Mouse (Mus musculus) limb, embryonic 12.5 days (tissue): ENCODE results near the gene Wasl. TPM values are rescaled to one million over a fixed set of nuclear protein-coding genes. Genes with fewer than 3 reads are reported as not detected.

Experiments
- ATAC-seq: fragments of 200-750 bp; cut with Nextera tagmentation; 2 replicates; pipeline ENCODE4 v1.8.0; 2017; ENCODE audit warnings: low read depth, moderate TSS enrichment; ENCODE audit not compliant: insufficient number of reproducible peaks, insufficient read depth, low FRiP score, low TSS enrichment
- H3K27ac ChIP-seq: fragments of 300-500 bp; sonication (generic); 2 replicates; pipeline ENCODE4 v1.5.1; 2016; ENCODE audit warnings: mild to moderate bottlenecking, moderate library complexity
- H3K27me3 ChIP-seq: fragments of 300-500 bp; sonication (generic); 2 replicates; pipeline ENCODE4 v1.6.1; 2016; ENCODE audit warnings: mild to moderate bottlenecking, moderate library complexity
- H3K36me3 ChIP-seq: fragments of 300-500 bp; sonication (generic); 2 replicates; pipeline ENCODE4 v1.6.1; 2016; ENCODE audit warnings: mild to moderate bottlenecking, moderate library complexity
- H3K4me1 ChIP-seq: fragments of 300-500 bp; sonication (generic); replicated peaks from 2 replicates; pipeline ENCODE4 v1.6.1; 2016
- H3K4me2 ChIP-seq: fragments of 300-500 bp; sonication (generic); 2 replicates; pipeline ENCODE4 v1.6.1; 2016; ENCODE audit warnings: mild to moderate bottlenecking, moderate library complexity
- H3K4me3 ChIP-seq: fragments of 300-500 bp; sonication (generic); replicated peaks from 2 replicates; pipeline ENCODE4 v1.5.1; 2016; ENCODE audit warnings: mild to moderate bottlenecking
- H3K9ac ChIP-seq: fragments of 300-500 bp; sonication (generic); replicated peaks from 2 replicates; pipeline ENCODE4 v1.6.1; 2016; ENCODE audit warnings: mild to moderate bottlenecking, moderate library complexity
- H3K9me3 ChIP-seq: fragments of 300-500 bp; sonication (generic); 2 replicates; pipeline ENCODE4 v1.6.1; 2016; ENCODE audit warnings: mild to moderate bottlenecking, moderate library complexity
- WGBS: fragments of 180-500 bp; shearing (Covaris S2); methylation state at CpG from one replicate; pipeline ENCODE4 v1.1.7; 2016; 5-methylcytosine and 5-hydroxymethylcytosine counted together
- polyA plus RNA-seq: library from polyadenylated mRNA; unstranded; fragments of >200 nt; fragmentation: Nextera tagmentation; extraction: Ambion mirVana; gene quantifications from 2 replicates; pipeline ENCODE4 v1.2.1, GENCODE M21; 2016

Wasl gene
- polyA plus RNA-seq, 1 experiment from 2014 or later = 80.7 TPM

DNA sequence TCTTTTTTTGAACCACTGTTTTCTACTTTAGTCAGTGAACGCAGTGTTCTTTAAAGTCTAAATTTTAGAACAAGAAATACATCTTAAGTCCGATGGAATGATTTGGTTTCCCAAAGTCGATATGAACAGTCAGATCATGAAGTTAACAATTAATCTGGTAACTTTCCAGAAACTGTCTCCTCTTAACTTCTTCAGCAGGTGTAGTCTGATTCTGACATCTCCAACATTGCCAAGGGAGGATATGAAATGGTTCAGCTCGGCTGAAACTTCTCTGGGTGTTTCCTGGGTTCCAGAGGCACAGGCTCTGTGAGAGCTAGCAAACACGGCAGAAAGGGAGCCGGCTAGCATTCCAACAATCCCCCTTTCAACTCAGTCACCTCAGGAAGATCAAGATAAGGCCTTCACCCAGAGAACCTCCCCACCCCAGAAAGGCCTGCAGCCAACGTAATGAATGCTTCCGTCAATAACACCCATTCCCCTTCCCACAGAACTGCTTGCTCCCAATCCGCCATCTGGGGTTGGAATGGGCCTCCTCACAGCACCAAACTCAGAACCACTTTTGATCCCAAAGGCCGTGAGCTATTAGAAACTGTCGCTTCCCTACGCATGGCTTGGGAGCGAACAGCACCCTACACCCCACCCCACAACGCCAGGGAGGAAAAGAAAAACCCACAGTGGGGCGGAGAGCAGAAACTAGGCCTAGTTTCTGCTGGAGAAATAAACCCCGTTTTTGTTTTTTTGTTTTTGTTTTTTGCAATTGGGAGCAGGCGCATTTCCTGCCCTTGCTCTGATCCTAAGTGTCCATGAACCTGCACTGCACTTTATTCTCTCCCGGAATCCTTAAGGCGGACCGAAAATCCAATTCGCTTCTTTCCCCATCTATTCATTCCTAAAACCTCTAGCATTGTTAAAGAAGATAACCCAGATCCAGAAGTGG lies 1.3 kb downstream of the Wasl start:
- Histone ChIP-seq H3K9ac (peak overlapping the region; percentile 97), H3K36me3 (peaks cover 5% of the 10 kb centered on the region; the same call in 1 of the 2 replicates), H3K9me3 (no peaks in the 10 kb centered on the region), H3K4me3 (peak overlapping the region; percentile 93), H3K4me1 (peaks cover 8% of the 10 kb centered on the region), H3K27ac (peak overlapping the region; percentile 97), H3K4me2 (peak overlapping the region; percentile 88), H3K27me3 (no peaks in the 10 kb centered on the region)
- 12% methylated on average over 21 of the region's 21 CpGs for WGBS
- ATAC-seq = no peak

DNA sequence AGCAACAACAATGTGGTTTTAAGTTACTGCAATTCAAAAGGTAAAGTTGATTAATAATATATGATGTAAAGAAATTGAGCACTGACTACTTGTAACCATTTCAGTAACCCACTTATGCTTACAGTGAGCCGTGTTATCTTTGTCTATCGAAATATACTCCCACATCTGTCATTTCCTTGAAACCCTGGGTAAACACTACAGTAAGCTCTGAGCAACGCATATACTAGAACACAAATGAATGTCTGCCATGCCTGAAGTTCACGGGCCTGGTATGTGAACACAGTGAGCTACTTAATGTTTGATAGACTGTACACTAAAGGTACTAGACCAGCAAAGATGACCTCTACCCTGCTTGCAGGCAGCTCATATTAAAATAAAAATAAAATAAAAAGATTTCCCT lies 2.3 kb downstream of the Wasl start:
- Histone ChIP-seq H3K9ac (no peak overlapping the region), H3K36me3 (peaks cover 5% of the 10 kb centered on the region; the same call in 1 of the 2 replicates), H3K9me3 (no peaks in the 10 kb centered on the region), H3K4me1 (peaks cover 8% of the 10 kb centered on the region), H3K4me3 (no peak overlapping the region), H3K27ac (no peak overlapping the region), H3K4me2 (no peak overlapping the region; the same call in 1 of the 2 replicates), H3K27me3 (no peaks in the 10 kb centered on the region)
- no peak for ATAC-seq
- 91% methylated on average over 4 of the region's 4 CpGs for WGBS

DNA sequence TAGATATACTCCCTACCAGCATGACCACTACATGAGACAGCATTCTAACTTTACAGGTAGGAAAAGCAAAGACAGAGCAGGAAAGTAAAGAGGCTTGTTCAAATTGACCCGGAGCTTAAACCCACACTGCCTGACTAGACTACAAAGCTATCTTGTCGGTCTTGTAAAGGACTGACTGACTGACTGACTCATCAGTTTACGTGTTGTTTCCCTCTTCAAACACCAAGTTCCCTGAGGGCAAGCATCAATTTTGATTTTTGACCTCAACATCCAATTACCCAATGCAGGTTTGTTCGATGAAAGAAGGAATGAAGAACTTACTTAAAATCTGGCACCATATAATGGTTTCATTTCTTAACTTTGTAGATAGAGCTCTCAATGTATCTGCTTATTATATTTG lies 2.9 kb downstream of the Wasl start:
- Histone ChIP-seq H3K4me2 (no peak overlapping the region), H3K27ac (no peak overlapping the region), H3K9me3 (no peaks in the 10 kb centered on the region), H3K27me3 (no peaks in the 10 kb centered on the region), H3K9ac (no peak overlapping the region), H3K4me3 (no peak overlapping the region), H3K4me1 (peaks cover 8% of the 10 kb centered on the region), H3K36me3 (peaks cover 5% of the 10 kb centered on the region; the same call in 1 of the 2 replicates)
- 87% methylated on average over 4 of the region's 4 CpGs for WGBS
- ATAC-seq = no peak

DNA sequence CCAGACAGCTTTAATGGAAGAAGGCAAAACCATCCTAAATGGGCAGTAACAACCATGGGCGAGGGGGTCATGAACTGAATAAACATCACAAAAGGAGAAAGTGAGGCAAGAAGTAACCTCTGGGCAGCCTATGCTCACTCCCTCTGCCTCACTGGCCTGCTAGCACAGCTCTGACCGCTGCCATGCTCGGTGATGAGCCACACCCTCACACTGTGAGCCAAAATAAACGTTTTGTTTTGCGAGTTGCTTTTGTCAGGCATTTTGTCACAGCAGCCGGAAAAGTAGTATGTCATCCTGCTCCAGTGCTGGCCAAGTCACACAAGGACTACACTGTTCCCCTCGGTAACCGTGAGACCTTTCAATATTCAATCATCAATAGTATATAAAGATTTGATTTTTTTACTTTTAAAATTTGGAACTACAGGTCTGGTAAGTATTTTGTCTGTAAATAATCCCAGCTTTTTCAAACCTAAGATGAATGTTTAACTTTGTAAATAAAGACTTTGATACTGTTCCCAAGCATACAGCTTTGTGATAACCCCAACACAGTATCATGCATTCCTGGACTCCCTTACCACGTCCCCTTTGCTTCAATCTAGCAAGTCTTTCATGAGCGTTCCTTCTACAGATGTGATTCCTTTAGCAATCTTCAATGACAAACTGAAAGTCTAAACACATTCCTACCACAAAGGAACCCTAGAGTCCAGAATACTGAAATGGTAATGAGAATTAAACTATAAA lies 7.0 kb downstream of the Wasl start:
- WGBS = 77% methylated on average over 10 of the region's 10 CpGs
- H3K4me1 ChIP-seq = peaks cover 7% of the 10 kb centered on the region
- ATAC-seq = no peak
- H3K36me3 ChIP-seq = peaks cover 5% of the 10 kb centered on the region; the same call in 1 of the 2 replicates
- H3K27me3 ChIP-seq = no peaks in the 10 kb centered on the region
- H3K9ac ChIP-seq = no peak overlapping the region
- H3K4me3 ChIP-seq = no peak overlapping the region
- no peaks in the 10 kb centered on the region for H3K9me3 ChIP-seq
- no peak overlapping the region for H3K27ac ChIP-seq
- no peak overlapping the region for H3K4me2 ChIP-seq

DNA sequence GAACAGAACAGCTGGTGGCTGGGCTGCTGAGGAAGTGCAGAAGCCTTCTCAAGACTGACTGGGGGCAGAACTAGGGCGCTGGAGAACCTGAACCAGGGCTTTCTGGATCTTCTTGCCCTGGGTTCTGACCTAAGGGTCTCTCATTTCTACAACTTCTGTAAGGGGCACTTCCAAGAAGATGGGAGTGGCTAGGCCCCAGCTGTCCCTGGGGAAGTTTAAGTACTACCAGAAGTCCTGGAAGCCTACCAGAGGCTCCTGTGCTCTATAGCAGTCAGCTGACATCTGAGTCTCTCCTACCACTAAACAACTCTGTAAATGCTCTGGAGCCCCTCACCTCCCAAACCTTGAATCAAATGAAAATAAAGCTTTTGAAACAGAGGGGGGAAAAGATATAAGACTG lies 8.7 kb downstream of the Wasl start:
- peaks cover 5% of the 10 kb centered on the region; the same call in 1 of the 2 replicates for H3K36me3 ChIP-seq
- 0 out of 2 replicates have a peak, but pooled peaks cover 4% of the 10 kb centered on the region for H3K4me1 ChIP-seq
- no peak overlapping the region for H3K27ac ChIP-seq
- WGBS = 83% methylated on average over 1 of the region's 1 CpGs
- H3K4me3 ChIP-seq = no peak overlapping the region
- no peak overlapping the region for H3K4me2 ChIP-seq
- H3K9me3 ChIP-seq = no peaks in the 10 kb centered on the region
- no peak for ATAC-seq
- no peaks in the 10 kb centered on the region for H3K27me3 ChIP-seq
- H3K9ac ChIP-seq = no peak overlapping the region

DNA sequence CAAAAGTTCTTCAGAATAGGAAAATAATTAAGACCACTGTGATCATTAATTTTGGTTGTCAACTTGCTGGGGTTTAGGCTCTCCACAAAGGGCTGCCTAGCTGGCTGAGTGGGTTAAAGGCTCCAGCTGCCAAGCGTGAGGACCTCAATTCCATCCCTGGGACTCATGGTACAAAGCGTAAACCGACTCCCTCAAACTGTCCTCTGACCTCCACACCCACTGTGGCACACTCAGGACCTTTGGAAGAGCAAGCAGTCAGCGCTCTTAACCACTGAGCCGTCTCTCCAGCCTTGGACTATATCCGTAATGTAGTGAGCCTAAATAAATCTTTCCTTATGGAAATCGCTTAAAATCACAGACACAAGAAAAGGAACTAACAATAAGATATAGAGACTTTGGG lies 13.3 kb downstream of the Wasl start:
- H3K9ac ChIP-seq = no peak overlapping the region
- H3K27me3 ChIP-seq = no peaks in the 10 kb centered on the region
- no peak overlapping the region for H3K4me2 ChIP-seq
- H3K4me3 ChIP-seq = no peak overlapping the region
- H3K27ac ChIP-seq = no peak overlapping the region
- H3K4me1 ChIP-seq = 0 out of 2 replicates have a peak, but pooled peaks cover 4% of the 10 kb centered on the region
- 77% methylated on average over 7 of the region's 7 CpGs for WGBS
- ATAC-seq = no peak
- H3K36me3 ChIP-seq = no peaks in the 10 kb centered on the region
- H3K9me3 ChIP-seq = no peaks in the 10 kb centered on the region

DNA sequence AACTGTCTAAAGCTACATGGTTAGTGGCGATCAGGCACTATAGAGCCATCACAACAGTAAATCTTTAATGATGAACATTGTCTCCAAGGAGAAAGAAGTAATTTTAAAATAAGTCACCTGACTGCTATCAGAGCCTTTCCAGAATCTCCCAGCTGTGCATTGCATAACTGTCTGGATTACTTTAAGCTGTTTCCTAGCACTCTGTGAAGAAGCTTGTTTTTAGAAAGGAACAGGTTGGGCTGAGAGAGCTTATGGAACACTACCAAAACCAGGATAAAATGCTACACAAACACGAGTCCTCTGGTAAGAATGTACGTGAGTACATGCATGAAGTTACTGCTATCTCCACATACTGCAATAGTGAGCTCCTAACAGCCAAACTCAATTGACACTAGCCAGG lies 14.1 kb downstream of the Wasl start:
- no peaks in the 10 kb centered on the region for H3K9me3 ChIP-seq
- WGBS = 86% methylated on average over 3 of the region's 3 CpGs
- H3K4me3 ChIP-seq = no peak overlapping the region
- H3K27me3 ChIP-seq = no peaks in the 10 kb centered on the region
- H3K36me3 ChIP-seq = no peaks in the 10 kb centered on the region
- no peak overlapping the region for H3K9ac ChIP-seq
- H3K27ac ChIP-seq = no peak overlapping the region
- no peak overlapping the region for H3K4me2 ChIP-seq
- no peak for ATAC-seq
- no peaks in the 10 kb centered on the region for H3K4me1 ChIP-seq

DNA sequence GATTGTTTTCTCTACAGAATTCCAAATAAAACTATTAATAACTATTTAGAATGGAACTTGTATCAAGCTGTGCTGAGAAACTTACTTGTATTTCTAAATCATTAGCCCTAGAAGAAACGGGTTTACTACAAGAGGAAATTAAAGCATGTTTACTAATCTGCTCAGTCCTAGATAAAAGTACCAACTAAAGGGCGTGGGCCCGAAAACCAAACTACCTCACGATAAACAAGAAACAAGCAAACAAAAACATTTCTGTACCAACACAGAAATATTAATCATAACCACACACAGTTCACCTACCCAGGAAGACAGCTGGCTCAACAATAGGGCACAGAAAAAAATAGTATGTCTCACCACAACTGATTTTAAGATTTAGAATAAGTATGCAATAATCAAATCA lies 16.4 kb downstream of the Wasl start:
- no peak for ATAC-seq
- Histone ChIP-seq H3K4me1 (no peaks in the 10 kb centered on the region), H3K4me3 (no peak overlapping the region), H3K36me3 (peaks cover 10% of the 10 kb centered on the region; the same call in 1 of the 2 replicates), H3K9ac (no peak overlapping the region), H3K27ac (no peak overlapping the region), H3K9me3 (no peaks in the 10 kb centered on the region), H3K4me2 (no peak overlapping the region), H3K27me3 (no peaks in the 10 kb centered on the region)
- WGBS = 84% methylated on average over 4 of the region's 4 CpGs

DNA sequence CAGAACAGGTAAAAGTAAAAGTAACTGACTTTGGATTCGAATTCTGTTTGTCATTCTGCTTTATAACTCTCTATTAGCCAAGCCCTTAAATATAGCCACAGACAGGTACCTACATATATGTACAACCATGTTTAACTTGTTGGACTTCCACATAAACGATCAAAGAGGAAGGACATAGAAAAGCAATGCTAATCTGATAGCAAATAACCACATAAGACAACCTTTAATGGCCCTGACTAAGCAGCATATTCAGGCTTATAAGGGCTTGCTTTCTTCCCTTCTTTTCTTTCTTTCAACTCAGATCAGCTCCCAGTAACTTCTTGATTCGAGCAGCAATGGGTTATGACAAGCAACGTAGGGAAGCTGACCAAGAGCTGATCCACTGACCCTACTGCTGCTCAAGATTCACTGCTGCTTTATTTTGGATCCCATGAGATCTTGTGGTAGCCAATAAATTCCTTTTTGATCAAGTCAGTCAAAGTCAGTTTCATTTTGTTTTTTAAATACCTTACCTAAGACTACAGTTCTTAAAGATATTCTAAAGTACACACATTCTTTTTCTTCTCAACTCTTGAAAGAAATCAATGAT lies 17.6 kb downstream of the Wasl start:
- peaks cover 10% of the 10 kb centered on the region; the same call in 1 of the 2 replicates for H3K36me3 ChIP-seq
- ATAC-seq = no peak
- 88% methylated on average over 4 of the region's 4 CpGs for WGBS
- H3K4me2 ChIP-seq = no peak overlapping the region
- H3K9me3 ChIP-seq = no peaks in the 10 kb centered on the region
- H3K9ac ChIP-seq = no peak overlapping the region
- no peak overlapping the region for H3K4me3 ChIP-seq
- no peak overlapping the region for H3K27ac ChIP-seq
- H3K27me3 ChIP-seq = no peaks in the 10 kb centered on the region
- no peaks in the 10 kb centered on the region for H3K4me1 ChIP-seq

DNA sequence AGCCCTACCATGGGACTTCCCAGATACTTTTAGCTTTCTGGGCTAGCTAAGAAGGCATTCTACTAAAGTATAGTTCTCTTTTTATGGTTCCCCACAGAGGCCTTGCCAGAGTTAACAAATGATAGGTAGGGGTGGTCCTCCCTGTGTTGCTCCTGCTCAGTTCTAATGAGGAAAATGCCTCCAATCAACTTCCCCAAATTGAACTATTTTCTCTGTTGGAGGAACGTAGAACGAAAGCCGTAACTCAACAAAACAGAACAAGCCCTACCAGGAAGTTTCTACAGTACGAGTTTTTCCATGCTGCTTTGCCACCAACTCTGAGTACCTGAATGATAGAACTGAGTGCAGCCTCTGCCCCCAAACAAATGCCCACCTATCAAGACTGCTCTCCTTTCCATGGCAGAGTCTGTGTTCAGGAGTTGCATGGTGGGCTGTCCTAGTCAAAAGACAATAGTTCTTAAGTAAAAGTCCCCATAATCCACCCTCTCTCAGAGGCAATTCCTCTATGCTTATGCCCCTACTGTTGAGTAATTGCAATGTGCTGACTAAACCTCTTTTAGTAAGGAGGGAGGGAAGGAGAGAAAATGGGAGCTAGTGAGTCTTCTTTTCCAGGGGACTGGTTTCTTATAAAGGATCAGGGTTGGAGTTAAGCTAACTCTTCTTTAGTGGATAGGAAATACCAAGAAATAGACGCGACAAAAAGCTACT lies 19.3 kb downstream of the Wasl start:
- ATAC-seq = no peak
- no peak overlapping the region for H3K27ac ChIP-seq
- H3K9ac ChIP-seq = no peak overlapping the region
- no peaks in the 10 kb centered on the region for H3K9me3 ChIP-seq
- H3K36me3 ChIP-seq = peaks cover 10% of the 10 kb centered on the region; the same call in 1 of the 2 replicates
- no peaks in the 10 kb centered on the region for H3K4me1 ChIP-seq
- H3K27me3 ChIP-seq = no peaks in the 10 kb centered on the region
- WGBS = 90% methylated on average over 6 of the region's 6 CpGs
- no peak overlapping the region for H3K4me3 ChIP-seq
- no peak overlapping the region for H3K4me2 ChIP-seq
